Mouse (Mus musculus) stomach, postnatal 0 days (tissue): Measurements from ENCODE around the gene Lmf2. TPM values are rescaled to one million over a fixed set of nuclear protein-coding genes. Genes with fewer than 3 reads are reported as not detected.

Source experiments
- ATAC-seq: fragments of 200-750 bp; cut with Nextera tagmentation; 2 replicates; pipeline ENCODE4 v1.8.0; 2017; ENCODE audit not compliant: low FRiP score, low TSS enrichment
- DNase-seq: peaks from one replicate; pipeline ENCODE4 v3.0.0-alpha.2; 2016; ENCODE audit warnings: low spot score
- H3K27ac ChIP-seq: fragments of 300-500 bp; sonication (generic); replicated peaks from 2 replicates; pipeline ENCODE4 v1.5.1; 2014; ENCODE audit warnings: mild to moderate bottlenecking, control low read depth
- H3K27me3 ChIP-seq: fragments of 300-500 bp; sonication (generic); 2 replicates; pipeline ENCODE4 v1.6.1; 2014; ENCODE audit warnings: low read length; ENCODE audit not compliant: control insufficient read depth, insufficient read depth
- H3K36me3 ChIP-seq: fragments of 300-500 bp; sonication (generic); 2 replicates; pipeline ENCODE4 v1.6.1; 2014; ENCODE audit warnings: low read length, mixed read lengths; ENCODE audit not compliant: control insufficient read depth, insufficient read depth
- H3K4me1 ChIP-seq: fragments of 300-500 bp; sonication (generic); replicated peaks from 2 replicates; pipeline ENCODE4 v1.6.1; 2014; ENCODE audit warnings: antibody characterized with exemption; ENCODE audit not compliant: control insufficient read depth, insufficient read depth
- H3K4me2 ChIP-seq: fragments of 300-500 bp; sonication (generic); replicated peaks from 2 replicates; pipeline ENCODE4 v1.6.1; 2014; ENCODE audit warnings: low read depth, mild to moderate bottlenecking, control low read depth, moderate library complexity
- H3K4me3 ChIP-seq: fragments of 300-500 bp; sonication (generic); 2 replicates; pipeline ENCODE4 v1.5.1; 2014; ENCODE audit warnings: low read depth, low read length, control low read depth
- H3K9ac ChIP-seq: fragments of 300-500 bp; sonication (generic); 2 replicates; pipeline ENCODE4 v1.6.1; 2014; ENCODE audit warnings: mild to moderate bottlenecking, low read length, control low read depth, mixed read lengths
- H3K9me3 ChIP-seq: fragments of 300-500 bp; sonication (generic); 2 replicates; pipeline ENCODE4 v1.6.1; 2016; ENCODE audit warnings: low read length; ENCODE audit not compliant: control insufficient read depth
- CTCF ChIP-seq: IDR thresholded peaks from 2 replicates; pipeline ENCODE4 v1.5.1; 2016; ENCODE audit warnings: antibody characterized with exemption, low read depth, mild to moderate bottlenecking, moderate library complexity
- EP300 ChIP-seq: optimal IDR thresholded peaks from 2 replicates; pipeline ENCODE3; 2016; ENCODE audit warnings: antibody characterized with exemption
- WGBS: fragments of 180-500 bp; shearing (Covaris S2); extraction: QIAGEN DNeasy Blood & Tissue Kit; methylation state at CpG from one replicate; pipeline ENCODE4 v1.1.7; 2014; 5-methylcytosine and 5-hydroxymethylcytosine counted together
- polyA plus RNA-seq: library from polyadenylated mRNA; unstranded; fragments of >200 nt; fragmentation: Nextera tagmentation; extraction: Ambion mirVana; gene quantifications from 2 replicates; pipeline ENCODE4 v1.2.1, GENCODE M21; 2015

Gene Lmf2
- polyA plus RNA-seq, 1 experiment from 2014 or later = 24.4 TPM

DNA sequence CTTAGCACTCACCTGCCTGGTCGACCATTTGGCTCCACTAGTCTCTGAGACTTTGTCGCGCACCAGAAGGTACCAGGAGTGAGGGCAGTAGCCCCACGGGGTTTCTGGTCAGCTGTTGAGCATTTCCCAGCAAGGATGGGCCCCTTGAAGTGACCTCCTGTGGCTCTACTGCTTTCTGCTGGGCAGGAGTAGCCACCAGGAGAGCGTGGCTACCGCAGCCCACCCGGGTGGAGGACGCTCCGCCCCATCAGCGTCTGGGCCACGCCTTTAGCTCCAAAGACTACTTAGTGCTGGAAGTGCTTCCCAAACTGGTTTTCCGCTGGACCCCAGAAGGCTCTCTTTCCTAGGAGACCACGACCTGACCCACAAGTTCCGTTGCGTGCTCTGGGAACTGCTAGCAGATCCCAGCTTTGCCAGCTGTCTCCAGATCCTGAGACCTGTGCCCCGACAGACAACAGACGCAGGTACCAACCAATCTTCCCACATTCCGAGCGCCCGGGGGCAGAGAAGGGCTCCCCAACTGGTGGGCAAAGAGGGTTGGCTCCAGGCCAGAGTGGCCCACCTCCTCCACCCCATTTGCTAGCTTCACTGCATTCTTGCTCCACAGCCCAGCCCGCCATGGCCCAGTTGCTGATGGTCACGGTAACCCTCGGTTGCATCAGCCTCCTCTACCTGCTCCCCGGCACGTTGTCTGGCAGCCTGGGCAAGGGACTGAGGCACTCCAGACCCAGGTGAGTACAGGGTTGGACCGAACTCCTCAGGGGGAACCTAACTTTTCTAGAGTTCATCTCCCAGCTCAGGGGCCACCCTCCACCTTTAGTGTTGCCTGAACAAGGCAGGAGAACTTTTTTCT lies 32.6 kb downstream of the Lmf2 start, which contains the start of gene Adm2:
Gene Adm2 (plus strand): TSS at position 51 of the 853 bp plus-strand sequence.
- Histone ChIP-seq H3K4me2 (peak within 1 kb of the TSS; percentile 45), H3K27ac (no peak within 1 kb of the TSS), H3K36me3 (no peaks in the 10 kb centered on the region), H3K9me3 (no peaks in the 10 kb centered on the region), H3K4me1 (no peaks in the 10 kb centered on the region), H3K9ac (peak within 1 kb of the TSS; percentile 47), H3K27me3 (no peaks in the 10 kb centered on the region), H3K4me3 (peak within 1 kb of the TSS; percentile 19; the same call in 1 of the 2 replicates)
- no peak for TF ChIP-seq CTCF
- TF ChIP-seq EP300 = no peak
- WGBS = 9% methylated on average over 26 of the region's 26 CpGs
- no peak for ATAC-seq
- no peak for DNase-seq

DNA sequence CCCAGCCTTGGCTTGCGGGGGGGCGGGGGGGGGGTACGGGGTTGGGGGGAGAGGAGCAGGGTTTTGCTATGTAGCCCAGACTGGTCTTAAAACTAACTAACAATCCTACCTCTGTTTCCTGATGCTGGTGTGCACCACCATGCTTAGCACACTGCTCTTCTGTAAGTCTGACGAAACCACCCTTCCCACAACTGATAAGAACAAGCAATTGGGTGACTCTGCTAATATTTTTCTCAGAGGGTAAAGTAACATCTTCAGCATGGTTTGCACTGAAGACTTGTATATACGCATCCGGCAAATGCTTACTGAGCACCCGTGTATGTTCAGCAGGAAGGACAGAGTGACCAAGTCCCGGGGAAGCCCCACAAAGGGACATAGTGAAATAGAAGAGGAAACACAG lies 34.2 kb downstream of the Lmf2 start:
- Histone ChIP-seq H3K4me2 (no peak overlapping the region), H3K27ac (no peak overlapping the region), H3K36me3 (no peaks in the 10 kb centered on the region), H3K9ac (no peak overlapping the region), H3K4me1 (no peaks in the 10 kb centered on the region), H3K4me3 (no peak overlapping the region), H3K9me3 (no peaks in the 10 kb centered on the region), H3K27me3 (no peaks in the 10 kb centered on the region)
- DNase-seq = no peak
- no peak for ATAC-seq
- no peak for TF ChIP-seq CTCF
- no peak for TF ChIP-seq EP300
- WGBS = 78% methylated on average over 8 of the region's 8 CpGs

DNA sequence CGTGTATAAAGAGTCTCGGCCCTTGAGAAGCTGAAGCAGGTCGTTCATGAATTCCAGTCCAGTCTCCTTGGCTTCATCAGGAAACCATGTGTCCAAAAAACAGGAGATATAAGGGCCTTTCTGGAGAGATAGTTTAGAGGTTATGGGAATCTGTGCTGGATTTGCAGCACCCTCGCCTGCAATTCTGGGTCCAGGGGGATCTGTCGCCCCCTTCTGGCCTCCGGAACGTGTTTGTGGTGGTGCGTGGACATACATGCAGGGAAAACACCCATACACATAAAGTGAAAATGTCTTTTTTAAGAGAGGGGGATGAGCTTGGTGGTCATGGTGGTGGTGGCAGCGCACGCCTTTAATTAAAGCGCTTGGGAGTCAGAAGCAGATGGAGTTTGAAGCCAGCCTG lies 39.3 kb downstream of the Lmf2 start:
- peaks cover 2% of the 10 kb centered on the region; the same call in 1 of the 2 replicates for H3K4me1 ChIP-seq
- H3K9me3 ChIP-seq = no peaks in the 10 kb centered on the region
- H3K4me3 ChIP-seq = no peak overlapping the region
- no peak overlapping the region for H3K4me2 ChIP-seq
- TF ChIP-seq EP300 (no peak), CTCF (peak; percentile 58)
- no peaks in the 10 kb centered on the region for H3K27me3 ChIP-seq
- no peak overlapping the region for H3K9ac ChIP-seq
- ATAC-seq = no peak
- DNase-seq = no peak
- WGBS = 65% methylated on average over 11 of the region's 11 CpGs
- H3K36me3 ChIP-seq = no peaks in the 10 kb centered on the region
- H3K27ac ChIP-seq = no peak overlapping the region

DNA sequence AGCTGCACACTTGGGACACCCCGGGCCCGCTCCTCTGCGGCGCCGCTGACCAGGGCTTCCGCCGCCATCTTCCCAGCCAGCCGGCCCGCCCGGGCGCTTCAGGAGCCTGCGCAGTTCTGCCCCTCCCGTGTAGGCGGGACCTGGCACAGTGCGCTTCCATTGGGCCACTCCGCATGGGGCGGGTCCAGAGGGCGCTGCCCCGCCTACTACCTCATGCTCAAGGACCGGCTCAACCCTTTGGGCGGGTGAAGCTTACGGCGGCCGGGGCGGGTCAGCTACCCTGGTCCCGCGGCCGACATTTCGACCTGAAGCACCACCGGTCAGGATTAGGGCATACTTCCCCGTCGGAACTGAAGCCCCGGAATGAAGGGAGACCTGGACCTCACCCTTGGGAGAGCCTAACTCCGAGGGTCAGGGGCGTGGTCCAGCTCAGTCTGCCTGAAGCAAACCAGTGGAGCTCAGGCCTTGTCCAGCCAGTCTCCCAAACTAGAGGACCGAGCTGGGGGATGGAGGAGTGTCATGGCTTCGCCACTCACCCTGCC lies 40.2 kb downstream of the Lmf2 start, which contains the start of gene Sbf1:
Gene Sbf1 (minus strand): TSS at position 122 of the 542 bp plus-strand sequence.
- peak within 1 kb of the TSS; percentile 89 for H3K4me2 ChIP-seq
- H3K9ac ChIP-seq = peak within 1 kb of the TSS; percentile 93
- TF ChIP-seq CTCF = 0 out of 2 replicates have a peak, but pooled peaks have one; percentile 0
- TF ChIP-seq EP300 = no peak
- no peaks in the 10 kb centered on the region for H3K9me3 ChIP-seq
- peaks cover 2% of the 10 kb centered on the region; the same call in 1 of the 2 replicates for H3K4me1 ChIP-seq
- peak within 1 kb of the TSS; percentile 67 for H3K27ac ChIP-seq
- ATAC-seq = peak; percentile 99
- 1% methylated on average over 37 of the region's 37 CpGs for WGBS
- DNase-seq = peak; percentile 99
- H3K36me3 ChIP-seq = no peaks in the 10 kb centered on the region
- peak within 1 kb of the TSS; percentile 98 for H3K4me3 ChIP-seq
- no peaks in the 10 kb centered on the region for H3K27me3 ChIP-seq

DNA sequence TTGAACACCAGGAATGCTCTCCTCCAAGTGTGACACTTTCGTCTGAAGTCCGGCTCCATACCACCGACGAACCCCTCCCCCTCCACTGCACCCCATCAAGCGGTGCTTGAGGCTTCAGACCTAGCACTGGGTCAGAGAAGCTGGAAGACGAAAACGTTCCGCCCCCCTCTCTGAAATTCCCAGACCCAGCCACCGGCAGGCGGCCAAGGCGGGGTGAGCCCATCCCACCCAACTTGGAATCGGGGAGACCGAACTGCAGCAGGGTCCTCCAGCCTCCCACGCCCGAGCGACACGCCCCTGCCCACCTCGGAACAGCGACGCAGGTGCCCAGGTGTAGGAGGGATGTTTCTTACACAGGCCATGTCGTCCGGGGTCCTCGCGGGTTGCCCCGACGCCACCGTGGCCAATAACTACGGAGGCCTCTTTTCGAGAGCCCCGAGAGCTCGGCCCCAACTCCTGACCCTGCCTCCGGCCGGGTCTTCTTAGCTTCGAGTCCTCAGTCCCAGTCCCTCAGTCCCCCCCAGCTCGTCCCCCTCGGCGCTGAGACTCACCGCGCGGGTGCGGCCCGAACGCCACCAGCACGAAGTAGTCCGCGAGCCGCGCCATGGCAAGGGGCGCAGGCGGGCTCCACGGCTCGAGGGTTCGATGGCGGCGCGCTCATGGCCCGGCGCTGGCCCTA lies 40.8 kb downstream of the Lmf2 start:
- H3K4me1 ChIP-seq = peaks cover 2% of the 10 kb centered on the region; the same call in 1 of the 2 replicates
- H3K4me3 ChIP-seq = peak overlapping the region; percentile 98
- peak; percentile 45 for TF ChIP-seq CTCF
- no peak for TF ChIP-seq EP300
- H3K9ac ChIP-seq = peak overlapping the region; percentile 93
- DNase-seq (peak; percentile 55), ATAC-seq (peak; percentile 6)
- H3K27me3 ChIP-seq = no peaks in the 10 kb centered on the region
- peak overlapping the region; percentile 67 for H3K27ac ChIP-seq
- under 1% methylated on average over 55 of the region's 58 CpGs for WGBS
- no peaks in the 10 kb centered on the region for H3K36me3 ChIP-seq
- H3K4me2 ChIP-seq = peak overlapping the region; percentile 89
- no peaks in the 10 kb centered on the region for H3K9me3 ChIP-seq
